Mouse (Mus musculus) olfactory bulb, adult 2 months (tissue): ENCODE measurements around the gene Urm1.

Source experiments
- CTCF ChIP-seq: fragments of 200-500 bp; IDR thresholded peaks from 2 replicates; pipeline ENCODE4 v1.5.1; 2012; ENCODE audit warnings: low read depth, mild to moderate bottlenecking, low read length, moderate library complexity; ENCODE audit not compliant: insufficient read depth
- POLR2A ChIP-seq: fragments of 200-500 bp; IDR thresholded peaks from 2 replicates; pipeline ENCODE4 v1.6.1; 2012; ENCODE audit warnings: mild to moderate bottlenecking, low read depth, low read length, moderate library complexity; ENCODE audit not compliant: insufficient read depth

GRCm38 (mm10) chr2:29846911-29847310, 27.0 kb downstream of the Urm1 start:
- TF ChIP-seq CTCF (no peak), POLR2A (no peak)
